Mouse (Mus musculus) neural tube, embryonic 11.5 days (tissue): ENCODE measurements around the gene Cldn12. TPM values are rescaled to one million over a fixed set of nuclear protein-coding genes. Genes with fewer than 3 reads are reported as not detected.
A peak's percentile ranks its signal among the peaks of the same experiment; 100 is the strongest.

ENCODE experiments used
- ATAC-seq: fragments of 200-750 bp; cut with Nextera tagmentation; 2 replicates; pipeline ENCODE4 v1.8.0; 2017; ENCODE audit warnings: moderate number of reproducible peaks, mild to moderate bottlenecking, moderate TSS enrichment, moderate library complexity; ENCODE audit not compliant: insufficient read depth, low FRiP score, low TSS enrichment
- DNase-seq: peaks from one replicate; pipeline ENCODE4 v3.0.0-alpha.2; 2015; ENCODE audit warnings: low spot score
- H3K27ac ChIP-seq: fragments of 300-500 bp; sonication (generic); 2 replicates; pipeline ENCODE4 v1.5.1; 2014; ENCODE audit warnings: low read depth, mild to moderate bottlenecking, low read length
- H3K27me3 ChIP-seq: fragments of 300-500 bp; sonication (generic); 2 replicates; pipeline ENCODE4 v1.6.1; 2014; ENCODE audit warnings: mild to moderate bottlenecking, low read length, mixed read lengths; ENCODE audit not compliant: control insufficient read depth, insufficient read depth
- H3K36me3 ChIP-seq: fragments of 300-500 bp; sonication (generic); 2 replicates; pipeline ENCODE4 v1.6.1; 2014; ENCODE audit warnings: mild to moderate bottlenecking, low read length, moderate library complexity, mixed read lengths; ENCODE audit not compliant: control insufficient read depth, insufficient read depth
- H3K4me1 ChIP-seq: fragments of 300-500 bp; sonication (generic); 2 replicates; pipeline ENCODE4 v1.6.1; 2014; ENCODE audit warnings: low read length, mixed read lengths; ENCODE audit not compliant: control insufficient read depth, insufficient read depth
- H3K4me2 ChIP-seq: fragments of 300-500 bp; sonication (generic); 2 replicates; pipeline ENCODE4 v1.6.1; 2014; ENCODE audit warnings: low read depth, mild to moderate bottlenecking, moderate library complexity
- H3K4me3 ChIP-seq: fragments of 300-500 bp; sonication (generic); 2 replicates; pipeline ENCODE4 v1.5.1; 2014; ENCODE audit warnings: low read depth, low read length
- H3K9ac ChIP-seq: fragments of 300-500 bp; sonication (generic); 2 replicates; pipeline ENCODE4 v1.6.1; 2014; ENCODE audit warnings: mild to moderate bottlenecking, low read length
- H3K9me3 ChIP-seq: fragments of 300-500 bp; sonication (generic); 2 replicates; pipeline ENCODE4 v1.6.1; 2016; ENCODE audit warnings: low read length; ENCODE audit not compliant: control insufficient read depth
- whole genome bisulfite sequencing: fragments of 180-500 bp; shearing (Covaris S2); extraction: QIAGEN DNeasy Blood & Tissue Kit; methylation state at CpG from one replicate; pipeline ENCODE4 v1.1.7; 2014; 5-methylcytosine and 5-hydroxymethylcytosine counted together
- polyA plus RNA-seq: library from polyadenylated mRNA; unstranded; fragments of >200 nt; fragmentation: Nextera tagmentation; extraction: Ambion mirVana; gene quantifications from 2 replicates; pipeline ENCODE4 v1.2.1, GENCODE M21; 2014

Gene Cldn12
- polyA plus RNA-seq, 1 experiment from 2014 or later: 40.0 TPM

GRCm38 (mm10) chr5:5503381-5503780 is 11.4 kb downstream of the Cldn12 start:
- H3K4me2 ChIP-seq: no peak overlapping the region
- no peaks in the 10 kb centered on the region for H3K36me3 ChIP-seq
- no peaks in the 10 kb centered on the region for H3K27me3 ChIP-seq
- DNase-seq (no peak), ATAC-seq (no peak)
- H3K27ac ChIP-seq: no peak overlapping the region
- 94% methylated on average over 4 of the region's 4 CpGs for WGBS
- no peak overlapping the region for H3K4me3 ChIP-seq
- H3K4me1 ChIP-seq: no peaks in the 10 kb centered on the region
- no peaks in the 10 kb centered on the region for H3K9me3 ChIP-seq
- no peak overlapping the region for H3K9ac ChIP-seq

- Histone ChIP-seq H3K36me3 (no peaks in the 10 kb centered on the region), H3K4me2 (no peak overlapping the region), H3K9me3 (no peaks in the 10 kb centered on the region), H3K4me1 (no peaks in the 10 kb centered on the region), H3K27ac (no peak overlapping the region), H3K9ac (no peak overlapping the region), H3K27me3 (no peaks in the 10 kb centered on the region), H3K4me3 (no peak overlapping the region)
- WGBS: 87% methylated on average over 2 of the region's 2 CpGs
- DNase-seq (no peak), ATAC-seq (no peak)
Observed at GRCm38 (mm10) chr5:5501583-5501982, 13.2 kb downstream of the Cldn12 start.

GRCm38 (mm10) chr5:5496393-5496792 is 18.4 kb downstream of the Cldn12 start:
- Histone ChIP-seq H3K9ac (no peak overlapping the region), H3K4me2 (no peak overlapping the region), H3K4me1 (no peaks in the 10 kb centered on the region), H3K27ac (no peak overlapping the region), H3K9me3 (no peaks in the 10 kb centered on the region), H3K36me3 (no peaks in the 10 kb centered on the region), H3K27me3 (no peaks in the 10 kb centered on the region), H3K4me3 (no peak overlapping the region)
- 66% methylated on average over 3 of the region's 3 CpGs for WGBS
- DNase-seq (no peak), ATAC-seq (no peak)

- H3K27ac ChIP-seq: no peak overlapping the region
- no peak overlapping the region for H3K4me2 ChIP-seq
- H3K9me3 ChIP-seq: no peaks in the 10 kb centered on the region
- no peak overlapping the region for H3K9ac ChIP-seq
- no peaks in the 10 kb centered on the region for H3K36me3 ChIP-seq
- no peaks in the 10 kb centered on the region for H3K27me3 ChIP-seq
- no peak overlapping the region for H3K4me3 ChIP-seq
- WGBS: 87% methylated on average over 4 of the region's 4 CpGs
- DNase-seq: no peak
- H3K4me1 ChIP-seq: no peaks in the 10 kb centered on the region
- ATAC-seq: 0 out of 2 replicates have a peak, but pooled peaks have one; percentile 32
Observed at GRCm38 (mm10) chr5:5495042-5495441, 19.7 kb downstream of the Cldn12 start.

GRCm38 (mm10) chr5:5494269-5495005 is 20.3 kb downstream of the Cldn12 start:
- Histone ChIP-seq H3K4me3 (no peak overlapping the region), H3K36me3 (no peaks in the 10 kb centered on the region), H3K4me2 (no peak overlapping the region), H3K27ac (no peak overlapping the region), H3K4me1 (no peaks in the 10 kb centered on the region), H3K27me3 (no peaks in the 10 kb centered on the region), H3K9me3 (no peaks in the 10 kb centered on the region), H3K9ac (no peak overlapping the region)
- ATAC-seq (peak; percentile 62), DNase-seq (peak; percentile 35)
- WGBS: 44% methylated on average over 16 of the region's 16 CpGs

- ATAC-seq (no peak), DNase-seq (no peak)
- H3K36me3 ChIP-seq: no peaks in the 10 kb centered on the region
- no peak overlapping the region for H3K4me2 ChIP-seq
- 89% methylated on average over 4 of the region's 4 CpGs for WGBS
- H3K27me3 ChIP-seq: no peaks in the 10 kb centered on the region
- no peak overlapping the region for H3K27ac ChIP-seq
- no peak overlapping the region for H3K9ac ChIP-seq
- H3K4me1 ChIP-seq: no peaks in the 10 kb centered on the region
- H3K9me3 ChIP-seq: no peaks in the 10 kb centered on the region
- H3K4me3 ChIP-seq: no peak overlapping the region
Observed at GRCm38 (mm10) chr5:5492163-5492562, 22.6 kb downstream of the Cldn12 start.

GRCm38 (mm10) chr5:5486071-5486470 is 28.7 kb downstream of the Cldn12 start:
- no peaks in the 10 kb centered on the region for H3K36me3 ChIP-seq
- no peak for DNase-seq
- H3K4me2 ChIP-seq: no peak overlapping the region
- H3K9me3 ChIP-seq: no peaks in the 10 kb centered on the region
- no peaks in the 10 kb centered on the region for H3K4me1 ChIP-seq
- WGBS: 21% methylated on average over 3 of the region's 3 CpGs
- no peak overlapping the region for H3K27ac ChIP-seq
- H3K9ac ChIP-seq: no peak overlapping the region
- H3K4me3 ChIP-seq: no peak overlapping the region
- no peak for ATAC-seq
- H3K27me3 ChIP-seq: no peaks in the 10 kb centered on the region

- no peak overlapping the region for H3K4me3 ChIP-seq
- H3K36me3 ChIP-seq: no peaks in the 10 kb centered on the region
- no peaks in the 10 kb centered on the region for H3K4me1 ChIP-seq
- no peaks in the 10 kb centered on the region for H3K9me3 ChIP-seq
- no peak overlapping the region for H3K9ac ChIP-seq
- WGBS: 77% methylated on average over 9 of the region's 9 CpGs
- H3K27ac ChIP-seq: no peak overlapping the region
- H3K4me2 ChIP-seq: no peak overlapping the region
- DNase-seq (no peak), ATAC-seq (no peak)
- H3K27me3 ChIP-seq: no peaks in the 10 kb centered on the region
Observed at GRCm38 (mm10) chr5:5483254-5483858, 31.4 kb downstream of the Cldn12 start.

- no peaks in the 10 kb centered on the region for H3K36me3 ChIP-seq
- no peak overlapping the region for H3K9ac ChIP-seq
- H3K27me3 ChIP-seq: no peaks in the 10 kb centered on the region
- no peak overlapping the region for H3K27ac ChIP-seq
- H3K4me2 ChIP-seq: no peak overlapping the region
- 4% methylated on average over 1 of the region's 1 CpGs for WGBS
- no peak overlapping the region for H3K4me3 ChIP-seq
- ATAC-seq (no peak), DNase-seq (no peak)
- no peaks in the 10 kb centered on the region for H3K4me1 ChIP-seq
- H3K9me3 ChIP-seq: no peaks in the 10 kb centered on the region
Observed at GRCm38 (mm10) chr5:5481662-5482061, 33.1 kb downstream of the Cldn12 start.
